Mouse (Mus musculus): ENCODE measurements around the gene Mcu.

GRCm38 (mm10) chr10:59527819-59528218 is 88.7 kb downstream of the Mcu start:
- TF ChIP-seq POLR2A (IDR thresholded peaks at IDR 0.05; ENCODE audit: low read depth, low read length) (no peak), CTCF (conservative IDR thresholded peaks at IDR 0.05 in 1 of 2, IDR thresholded peaks at IDR 0.05 in 1 of 2; ENCODE audit: low read depth in 2 of 2, low read length in 2 of 2) (no peak), MEF2A (IDR thresholded peaks at IDR 0.05; ENCODE audit: borderline replicate concordance, low read depth, low read length) (no peak), ZNF384 (IDR thresholded peaks at IDR 0.05; ENCODE audit: low read depth, low read length) (no peak), USF1 (IDR thresholded peaks at IDR 0.05; ENCODE audit: low read depth, low read length) (no peak), TCF12 (IDR thresholded peaks at IDR 0.05; ENCODE audit: low read depth, low read length) (no peak)
